Mouse (Mus musculus) embryo, embryonic 10.5 days (tissue): Measurements from ENCODE around the gene Mkln1.

Source experiments
- DNase-seq: peaks from one replicate; pipeline ENCODE4 v3.0.0-alpha.2; 2015; ENCODE audit warnings: low spot score

Gene Mkln1

GRCm38 (mm10) chr6:31398431-31399205 lies at the start of gene Mkln1:
Mkln1 (plus strand) TSS chr6:31398735.
- DNase-seq = peak; percentile 93

- DNase-seq = no peak
Measured at GRCm38 (mm10) chr6:31356444-31357191, 41.9 kb upstream of the Mkln1 start.

GRCm38 (mm10) chr6:31357286-31357685 lies 41.2 kb upstream of the Mkln1 start:
- DNase-seq = peak; percentile 16

GRCm38 (mm10) chr6:31362617-31363016 lies 35.9 kb upstream of the Mkln1 start:
- peak; percentile 18 for DNase-seq

- DNase-seq = no peak
Measured at GRCm38 (mm10) chr6:31364399-31364798, 34.1 kb upstream of the Mkln1 start.

GRCm38 (mm10) chr6:31367947-31368346 lies 30.6 kb upstream of the Mkln1 start:
- DNase-seq = no peak

- no peak for DNase-seq
Measured at GRCm38 (mm10) chr6:31368559-31368958, 30.0 kb upstream of the Mkln1 start.

- DNase-seq = no peak
Measured at GRCm38 (mm10) chr6:31369875-31370274, 28.7 kb upstream of the Mkln1 start.

GRCm38 (mm10) chr6:31370550-31371061 lies 27.9 kb upstream of the Mkln1 start:
- DNase-seq = no peak

GRCm38 (mm10) chr6:31371140-31371539 lies 27.4 kb upstream of the Mkln1 start:
- no peak for DNase-seq

- DNase-seq = peak; percentile 33
Measured at GRCm38 (mm10) chr6:31372620-31373019, 25.9 kb upstream of the Mkln1 start.

GRCm38 (mm10) chr6:31373084-31373673 lies 25.4 kb upstream of the Mkln1 start:
- no peak for DNase-seq

GRCm38 (mm10) chr6:31382989-31383388 lies 15.5 kb upstream of the Mkln1 start:
- no peak for DNase-seq

- DNase-seq = no peak
Measured at GRCm38 (mm10) chr6:31384794-31385193, 13.7 kb upstream of the Mkln1 start.

GRCm38 (mm10) chr6:31385281-31386145 lies 13.0 kb upstream of the Mkln1 start:
- no peak for DNase-seq

GRCm38 (mm10) chr6:31389716-31390115 lies 8.8 kb upstream of the Mkln1 start:
- no peak for DNase-seq

GRCm38 (mm10) chr6:31390243-31390981 lies 8.1 kb upstream of the Mkln1 start:
- DNase-seq = no peak

- no peak for DNase-seq
Measured at GRCm38 (mm10) chr6:31392871-31393270, 5.7 kb upstream of the Mkln1 start.

- no peak for DNase-seq
Measured at GRCm38 (mm10) chr6:31396118-31396517, 2.4 kb upstream of the Mkln1 start.

- no peak for DNase-seq
Measured at GRCm38 (mm10) chr6:31397308-31397707, 1.2 kb upstream of the Mkln1 start.
